Mouse (Mus musculus) v-Abl transformed pro-B cells (cell line): ENCODE data around the gene Cox14.

ENCODE experiments used
- in situ Hi-C, 2 experiments: fragments of 400-800 bp; cut with MboI; formaldehyde crosslinking; loops; one replicate each; pipeline ENCODE4 v1.15.1; 2025; ENCODE audit not compliant: unreplicated experiment in 2 of 2

Cox14 gene

DNA sequence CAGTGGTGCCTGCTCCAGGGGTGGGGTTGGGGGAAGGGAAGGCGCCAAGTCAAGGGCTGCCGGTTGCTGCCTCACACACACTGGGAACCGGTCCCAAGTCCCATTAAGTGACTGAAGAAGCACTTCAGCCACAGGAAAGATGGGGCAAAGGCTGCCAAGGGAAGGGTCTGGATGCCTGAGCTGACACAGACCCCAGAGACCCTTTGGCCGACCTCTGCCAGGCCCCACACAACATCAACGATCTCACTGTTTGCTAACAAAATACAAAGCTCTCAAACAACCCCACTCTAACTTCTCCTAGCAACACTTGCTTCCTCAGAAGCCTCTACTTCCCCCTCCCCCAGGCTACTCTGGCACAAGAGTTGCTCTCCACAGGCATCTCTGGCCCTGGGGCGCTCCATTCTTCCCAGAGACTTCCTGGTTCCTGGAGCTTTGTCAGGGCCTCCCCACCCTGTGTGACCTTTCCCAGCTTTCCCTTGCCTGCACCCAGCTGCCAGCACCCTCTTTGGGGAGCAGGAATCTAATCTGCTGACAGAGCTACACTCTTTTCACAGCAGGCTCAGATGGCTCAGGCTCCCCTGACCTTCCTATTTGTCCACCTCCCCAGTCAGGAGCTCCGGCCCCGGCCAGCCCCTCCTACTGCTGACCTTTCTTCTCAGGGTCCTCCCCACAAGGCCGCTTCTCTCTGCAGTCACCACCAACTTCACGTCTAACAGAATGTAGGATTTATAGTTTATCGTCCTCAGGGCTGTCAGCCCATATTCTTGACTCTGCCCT, 1.7 kb upstream of the Cox14 start:
- in situ Hi-C loops = loop anchor here (5.0 kb wide), 3 partner anchors 49 to 184 kb away; partner anchors contain the start of gene Cers5 (in 1 of the 2)

DNA sequence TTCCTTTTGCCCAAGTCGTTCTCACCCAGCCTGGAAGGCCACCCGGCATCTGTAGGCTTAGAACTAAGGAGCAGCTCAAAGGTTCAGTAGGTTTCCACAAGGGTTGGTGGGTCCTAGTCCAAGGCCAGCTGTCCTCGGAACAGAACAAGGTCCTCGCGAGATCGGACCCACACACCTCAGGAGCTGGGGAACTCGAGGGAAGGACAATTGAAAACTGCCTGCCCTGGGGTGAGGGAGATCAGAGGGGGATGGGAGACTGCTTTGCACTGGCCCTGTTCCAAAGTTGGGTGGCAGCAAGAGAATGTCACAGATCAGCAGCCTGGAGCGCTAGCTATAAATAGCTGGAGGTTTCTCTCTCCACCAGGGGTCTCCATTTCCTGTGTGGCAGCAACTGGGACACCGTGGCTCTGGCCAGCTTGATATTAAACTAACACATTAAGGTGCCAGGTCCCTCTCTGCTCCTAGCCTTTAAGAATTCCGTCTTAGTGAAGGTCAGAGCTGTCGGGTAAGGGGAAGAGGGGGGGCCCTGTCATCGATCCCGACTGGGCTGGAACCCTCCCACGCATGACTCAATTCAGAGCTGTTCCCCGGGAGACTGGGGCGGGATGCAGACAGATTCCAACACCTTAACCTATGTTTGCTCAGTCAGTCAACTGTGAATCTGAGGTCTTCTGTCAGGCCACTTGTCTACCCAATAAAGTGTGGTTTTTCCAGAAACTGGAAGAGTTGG, 961 bp upstream of the Cox14 start:
- in situ Hi-C loops = loop anchor here (5.0 kb wide), 3 partner anchors 48 to 183 kb away; partner anchors contain the start of gene Cers5 (in 2 of the 2)

DNA sequence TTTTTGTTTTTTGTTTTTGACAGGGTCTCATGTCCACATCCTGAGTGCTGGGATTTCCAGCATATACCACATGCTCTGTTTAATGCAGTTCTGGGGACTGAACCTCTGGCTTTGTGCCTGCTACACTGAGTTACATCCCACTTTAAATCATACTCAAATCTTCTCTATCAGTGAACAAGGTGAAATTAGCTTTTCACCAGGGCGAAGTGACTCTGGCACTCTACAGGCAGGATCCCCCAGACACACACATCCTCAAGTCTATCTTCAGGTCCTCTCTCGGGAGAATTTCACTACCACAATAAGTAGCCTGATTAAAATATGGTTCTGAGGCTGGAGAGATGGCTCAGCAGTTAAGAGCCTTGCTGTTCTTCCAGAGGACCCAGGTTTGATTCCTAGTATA, 1.1 kb downstream of the Cox14 start:
- in situ Hi-C loops = loop anchor here in 1 of 2 experiments (5.0 kb wide), 1 partner anchor 46 kb away; the partner anchor contains the start of gene Cers5

DNA sequence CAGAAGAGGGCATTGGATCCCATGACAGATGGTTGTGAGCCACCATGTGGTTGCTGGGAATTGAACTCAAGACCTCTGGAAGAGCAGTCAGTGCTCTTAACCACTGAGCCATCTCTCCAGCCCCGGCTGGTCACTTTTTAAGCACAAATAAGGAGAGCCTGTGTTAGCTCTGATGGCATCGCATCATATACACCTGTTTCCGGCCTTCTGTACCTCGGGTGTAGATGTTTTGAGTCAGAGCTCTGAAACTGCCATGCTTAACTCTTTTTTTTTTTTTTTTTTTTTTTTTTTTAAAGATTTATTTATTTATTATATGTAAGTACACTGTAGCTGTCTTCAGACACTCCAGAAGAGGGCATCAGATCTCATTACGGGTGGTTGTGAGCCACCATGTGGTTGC, 1.6 kb downstream of the Cox14 start:
- in situ Hi-C loops = loop anchor here in 1 of 2 experiments (5.0 kb wide), 1 partner anchor 45 kb away; the partner anchor contains the start of gene Cers5

DNA sequence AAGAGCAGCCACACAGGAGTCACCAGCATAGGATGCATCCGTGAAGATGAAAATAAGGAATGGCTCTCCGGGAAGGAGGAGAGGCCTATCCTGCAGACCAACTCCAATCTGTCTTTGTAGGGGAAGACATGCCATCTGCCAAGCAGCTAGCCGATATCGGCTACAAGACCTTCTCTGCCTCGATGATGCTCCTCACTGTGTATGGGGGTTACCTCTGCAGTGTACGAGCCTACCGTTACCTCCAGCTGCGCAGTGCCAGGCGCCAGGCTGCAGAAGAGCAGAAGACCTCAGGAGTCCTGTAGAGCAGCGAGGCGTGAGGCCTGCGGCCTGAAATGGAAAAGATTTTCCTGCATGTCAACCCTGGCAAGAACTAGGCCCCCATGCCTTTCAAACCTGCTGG, 2.1 kb downstream of the Cox14 start:
- in situ Hi-C loops = loop anchor here in 1 of 2 experiments (5.0 kb wide), 1 partner anchor 45 kb away; the partner anchor contains the start of gene Cers5

DNA sequence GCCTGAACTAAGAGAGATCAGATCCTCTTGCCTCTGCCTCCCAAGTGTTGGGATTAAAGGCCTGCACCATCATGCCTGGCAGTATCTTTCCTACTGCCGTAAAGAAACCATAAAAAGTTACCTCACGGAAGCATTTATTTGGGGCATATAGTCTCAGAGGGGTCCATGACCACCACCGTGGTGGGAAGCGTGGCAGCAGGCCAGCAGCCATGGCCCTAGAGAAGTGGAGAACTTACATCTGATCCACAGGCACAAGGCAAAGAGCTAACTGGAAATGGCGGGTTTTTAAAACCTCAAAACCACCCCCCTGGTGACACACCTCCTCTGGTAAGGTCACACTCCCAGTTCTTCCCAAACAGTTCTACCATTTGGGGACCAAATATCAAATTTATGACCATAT, 2.8 kb downstream of the Cox14 start:
- in situ Hi-C loops = loop anchor here in 1 of 2 experiments (5.0 kb wide), 1 partner anchor 44 kb away; the partner anchor contains the start of gene Cers5

DNA sequence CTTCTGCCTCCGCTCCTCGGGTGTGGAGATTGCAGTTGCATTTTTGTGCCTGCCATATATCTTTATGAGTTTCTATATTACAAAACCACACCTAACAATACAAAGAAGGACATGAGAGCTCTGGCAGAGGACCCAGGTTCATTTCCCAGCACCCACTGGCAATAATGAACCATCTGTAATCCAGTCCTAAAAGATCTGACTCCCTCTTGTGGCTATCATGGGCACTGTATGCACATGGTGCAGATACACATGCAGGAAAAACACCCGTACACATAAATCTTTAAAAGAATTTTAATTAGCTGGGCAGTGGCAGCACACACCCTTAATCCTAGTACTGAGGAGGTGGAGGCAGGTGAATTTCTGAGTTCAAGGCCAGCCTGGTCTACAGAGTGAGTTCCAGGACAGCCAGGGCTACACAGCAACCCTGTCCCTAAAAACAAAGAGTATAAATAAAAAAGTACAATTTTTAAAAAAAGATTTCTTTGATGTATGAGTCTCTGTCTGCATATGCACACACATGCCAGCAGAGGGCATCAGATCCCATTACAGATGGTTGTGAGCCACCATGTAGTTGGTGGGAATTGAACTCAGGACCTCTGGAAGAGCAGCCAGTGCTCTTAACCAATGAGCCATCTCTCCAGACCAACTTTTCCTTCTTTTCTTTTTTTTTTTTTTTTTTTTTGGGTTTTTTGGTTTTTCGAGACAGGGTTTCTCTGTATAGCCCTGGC, 3.8 kb downstream of the Cox14 start:
- in situ Hi-C loops = loop anchor here in 1 of 2 experiments (5.0 kb wide), 1 partner anchor 43 kb away; the partner anchor contains the start of gene Cers5

DNA sequence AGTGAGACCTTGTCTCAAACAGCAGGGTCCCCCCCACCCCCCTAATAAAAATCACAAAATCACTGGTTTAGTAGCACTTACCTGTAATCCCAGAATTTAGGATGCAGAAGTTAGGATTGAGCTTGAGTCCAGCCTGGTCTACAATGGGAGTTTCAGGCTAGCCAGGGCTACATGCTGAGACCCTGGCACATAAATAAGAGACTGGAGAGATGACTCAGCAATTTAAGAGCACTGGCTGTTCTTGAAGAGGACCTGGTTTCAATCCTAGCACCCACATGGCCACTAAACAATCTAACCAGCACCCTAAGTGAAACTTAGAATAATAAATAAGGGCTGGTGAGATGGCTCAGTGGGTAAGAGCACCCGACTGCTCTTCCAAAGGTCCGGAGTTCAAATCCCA, 5.7 kb downstream of the Cox14 start:
- in situ Hi-C loops = no loop called here

DNA sequence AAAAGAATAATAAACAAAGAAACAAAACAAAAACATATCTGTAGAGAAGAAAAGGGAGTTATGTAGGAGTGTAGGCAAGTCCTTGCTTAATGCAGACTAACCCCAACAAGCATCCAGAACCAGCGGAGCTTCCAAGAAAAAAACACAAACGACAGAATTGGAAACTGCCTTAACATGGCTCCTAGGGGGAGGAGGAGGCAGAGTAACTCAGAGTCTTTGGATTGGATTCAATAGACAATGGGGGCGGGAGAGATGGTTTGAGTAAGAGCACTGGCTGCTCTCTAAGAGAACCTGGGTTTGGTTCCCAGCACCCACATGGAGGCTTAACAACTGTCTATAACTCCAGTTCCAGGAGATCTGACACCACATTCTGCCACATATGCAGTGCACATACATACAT, 6.3 kb downstream of the Cox14 start:
- in situ Hi-C loops = no loop called here

DNA sequence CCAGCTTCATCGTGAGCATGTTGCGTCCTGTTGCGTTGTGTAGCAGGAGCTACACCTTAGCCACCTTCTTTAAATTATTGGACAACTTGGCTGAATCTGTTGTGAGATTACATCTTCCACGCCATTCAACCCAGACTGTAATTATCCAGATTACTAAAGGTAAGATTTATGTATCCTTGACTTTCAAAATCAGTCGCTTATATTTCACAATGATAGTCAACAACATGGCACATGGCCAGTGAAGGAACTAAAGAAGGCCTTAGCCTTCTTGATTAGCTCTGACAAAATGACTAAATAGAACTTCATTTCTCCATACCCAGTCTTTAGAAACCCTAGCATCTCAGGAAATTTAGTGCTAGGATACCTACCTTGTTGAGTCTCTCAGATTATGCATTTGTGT, 7.8 kb downstream of the Cox14 start:
- in situ Hi-C loops = no loop called here

DNA sequence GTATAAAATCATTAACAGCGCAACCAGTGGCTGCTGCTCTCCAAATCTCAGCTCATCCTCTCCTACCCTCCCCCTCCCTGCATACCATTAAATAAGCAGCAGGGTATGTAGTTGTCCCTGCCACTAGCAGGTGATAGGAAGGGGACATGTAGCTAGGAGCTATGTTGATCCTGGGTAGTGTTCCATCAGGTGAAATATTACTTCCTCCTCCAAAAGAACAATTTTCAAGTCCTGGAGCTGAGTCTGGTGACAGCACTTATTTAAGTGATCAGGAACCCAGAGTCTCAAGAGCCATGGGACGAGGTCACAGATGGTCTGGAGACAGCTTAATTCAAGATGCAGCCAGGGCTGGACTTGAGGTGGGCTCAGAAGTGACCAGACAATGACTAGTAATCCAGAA, 10.2 kb downstream of the Cox14 start:
- in situ Hi-C loops = no loop called here

DNA sequence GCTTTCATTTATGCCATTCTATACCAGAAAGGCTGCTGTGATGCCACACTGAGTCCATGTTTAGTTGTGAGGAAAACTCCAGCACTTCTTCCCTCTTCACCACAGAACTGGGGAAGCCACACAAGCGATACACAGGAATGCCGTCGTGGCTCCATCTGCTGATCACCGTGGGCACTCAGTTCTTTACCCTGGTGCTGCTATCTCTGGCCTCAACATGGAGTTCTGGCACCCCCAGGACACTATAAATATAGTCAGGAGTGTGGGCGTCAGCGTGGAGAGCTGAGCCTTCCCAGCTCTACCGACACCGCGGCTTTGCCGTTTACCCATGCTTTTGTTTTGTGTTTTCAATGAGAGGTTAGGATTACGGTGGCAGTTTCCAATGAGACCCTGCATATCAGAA, 11.3 kb downstream of the Cox14 start:
- in situ Hi-C loops = no loop called here

DNA sequence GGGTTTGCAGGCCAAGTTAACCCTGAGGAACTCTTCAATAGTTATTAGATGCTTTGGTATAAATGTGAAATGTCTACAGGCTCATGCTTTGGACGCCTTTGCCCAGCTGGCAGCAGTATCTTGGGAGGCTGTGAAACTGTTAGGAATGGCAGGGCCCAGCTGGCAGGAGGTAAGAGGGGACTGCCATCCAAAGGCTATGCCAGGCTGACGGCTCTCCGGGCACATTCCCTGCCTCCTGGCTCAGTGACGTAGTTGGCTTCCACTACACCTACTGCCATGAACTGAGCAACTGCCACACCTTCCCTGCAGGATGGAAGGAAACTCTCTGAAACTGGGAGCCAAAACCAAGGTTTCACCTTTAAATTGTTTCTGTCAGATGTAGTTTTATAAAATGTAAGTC, 14.8 kb downstream of the Cox14 start:
- in situ Hi-C loops = no loop called here

DNA sequence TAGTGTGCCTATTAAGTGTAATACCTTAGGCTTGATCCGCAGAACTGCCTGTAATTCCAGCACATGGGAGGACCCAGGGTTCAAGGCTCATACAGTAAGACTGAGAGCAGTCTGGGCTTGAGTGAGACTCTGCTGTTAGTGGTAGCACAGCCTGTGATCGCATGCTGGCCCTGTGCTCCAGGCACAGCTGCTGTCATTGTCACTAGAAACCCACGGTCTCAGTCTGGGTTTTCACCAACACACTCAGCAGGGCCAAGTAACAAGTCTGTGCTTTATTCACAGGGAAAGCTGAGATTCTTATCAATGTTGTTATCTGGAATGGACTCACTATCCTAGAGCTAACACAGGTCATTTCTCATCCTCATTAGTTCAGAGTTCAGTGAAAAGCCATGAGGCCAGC, 28.8 kb downstream of the Cox14 start:
- in situ Hi-C loops = no loop called here

DNA sequence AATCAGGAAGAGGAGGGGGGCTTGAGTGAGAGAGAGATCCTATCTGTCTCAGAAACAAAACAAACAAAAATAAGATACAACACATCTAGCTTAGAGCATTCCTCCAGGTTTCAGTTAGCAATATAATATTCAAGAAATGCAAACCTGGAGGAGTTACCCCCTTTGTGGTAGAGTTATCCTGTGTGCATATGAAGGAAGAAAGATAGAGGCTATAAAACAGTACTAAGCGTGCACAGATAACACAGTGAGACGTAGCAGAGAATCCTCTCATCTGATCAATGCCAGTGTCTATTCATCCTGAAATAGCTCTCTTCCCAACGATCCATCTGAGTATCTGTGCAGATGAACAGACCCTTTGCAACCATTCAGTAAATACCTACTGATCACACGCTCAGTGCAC, 42.0 kb downstream of the Cox14 start:
- in situ Hi-C loops = no loop called here

DNA sequence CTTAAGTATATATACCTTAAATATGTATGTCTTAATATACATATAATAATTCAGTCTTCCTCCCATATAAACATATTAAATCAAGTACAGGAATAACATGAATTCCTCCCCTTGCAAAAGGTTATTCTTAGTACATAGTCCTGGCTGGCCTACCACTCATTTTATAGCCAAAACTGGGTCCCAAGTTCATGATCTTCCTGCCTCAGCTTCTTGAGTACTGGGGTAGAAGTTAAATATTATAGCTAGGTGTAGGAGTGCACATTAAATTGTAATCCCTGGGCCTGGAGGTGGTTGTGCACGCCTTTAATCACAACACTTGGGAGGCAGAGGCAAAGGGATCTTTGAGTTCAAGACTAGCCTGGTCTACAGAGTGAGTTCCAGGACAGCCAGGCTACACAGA, 43.3 kb downstream of the Cox14 start:
- in situ Hi-C loops = no loop called here

DNA sequence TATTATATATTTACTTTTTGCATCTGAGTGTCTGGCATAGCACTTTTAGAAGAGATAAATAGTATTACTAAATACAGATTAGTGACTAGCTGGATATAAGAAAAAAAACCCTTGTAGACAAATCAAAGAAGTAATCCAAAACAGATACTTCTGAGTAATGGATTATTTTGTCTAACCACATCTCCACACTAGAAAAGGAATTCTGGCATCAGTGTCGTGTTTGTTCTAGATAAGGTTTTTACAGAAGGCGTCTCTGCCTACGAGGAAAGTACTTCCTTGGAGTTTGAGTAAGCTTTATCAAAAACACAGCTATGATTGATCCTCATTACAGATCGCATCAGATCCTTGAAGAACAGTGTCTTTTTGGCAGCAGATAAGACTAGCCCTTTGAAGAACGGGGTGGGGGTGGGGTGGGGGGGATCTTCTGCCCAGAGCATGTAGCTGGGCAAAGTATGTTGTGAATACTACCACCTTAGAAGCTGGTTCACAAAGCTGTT, 45.6 kb downstream of the Cox14 start:
- in situ Hi-C loops = loop anchor here (5.0 kb wide), 2 partner anchors 44 to 49 kb away; partner anchors contain the start of gene Cox14 (in 1 of the 2)

DNA sequence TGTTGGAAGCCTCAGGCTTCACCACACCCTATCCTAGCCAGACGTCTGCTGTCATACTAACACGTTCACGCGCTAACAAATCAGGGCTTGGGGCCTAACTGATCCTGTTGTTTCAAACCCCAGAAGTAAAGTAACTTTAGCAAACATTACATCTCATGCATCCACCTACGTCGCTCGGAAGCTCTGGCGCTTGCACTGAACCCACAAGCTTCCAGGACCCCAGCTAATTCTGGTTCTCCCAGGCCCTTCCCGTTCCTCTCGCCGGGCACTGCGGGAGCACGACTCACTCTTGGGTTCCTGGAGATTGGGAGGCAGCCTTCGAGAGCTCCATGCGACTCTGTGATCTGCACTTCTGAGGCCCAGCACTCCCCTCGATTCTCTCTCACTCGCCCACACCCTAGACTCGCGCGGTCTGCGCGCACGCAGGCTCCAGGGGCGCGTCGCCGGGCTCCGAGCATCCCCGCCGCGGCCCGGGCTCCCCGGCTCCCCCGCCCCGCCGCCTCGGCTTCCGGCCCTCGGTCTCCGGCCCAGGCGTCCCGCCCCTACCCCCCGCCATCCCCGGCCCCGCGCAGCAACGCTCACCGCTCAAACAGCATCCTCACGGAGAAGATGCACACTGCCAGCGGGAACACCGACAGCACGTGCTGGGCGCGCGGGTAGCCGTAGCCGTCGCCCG, 46.3 kb downstream of the Cox14 start:
- in situ Hi-C loops = loop anchor here (5.0 kb wide), 2 partner anchors 44 to 49 kb away; partner anchors contain the start of gene Cox14 (in 1 of the 2)

DNA sequence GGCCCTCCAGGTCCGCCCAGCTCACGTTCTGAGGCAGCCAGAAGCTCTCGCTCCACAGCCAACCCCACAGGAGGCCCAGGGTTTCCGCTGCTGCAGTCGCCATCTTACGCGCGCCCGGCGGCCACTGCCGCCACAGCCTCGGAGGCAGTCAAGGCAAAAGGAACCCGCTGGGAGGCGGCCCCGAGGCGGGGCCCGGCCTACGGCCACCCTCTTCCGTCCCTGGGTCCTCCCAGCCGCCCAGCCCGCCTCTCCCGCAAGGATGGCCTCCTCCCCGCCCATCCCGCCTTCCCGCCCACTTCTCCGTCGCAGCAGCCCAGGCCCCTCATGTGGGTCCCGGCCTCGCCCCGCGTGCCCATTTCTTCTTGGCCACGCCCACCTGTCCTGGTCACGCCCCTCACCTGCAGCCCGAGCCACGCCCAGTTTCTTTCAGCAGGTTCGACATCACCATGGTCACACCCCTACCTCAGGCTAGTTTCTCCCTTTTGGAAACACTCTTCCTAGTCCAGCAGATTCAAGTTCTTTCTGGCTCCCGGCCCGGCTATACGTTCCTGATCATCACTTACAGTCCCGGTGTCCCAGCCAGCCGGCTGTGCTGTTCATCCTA, 47.0 kb downstream of the Cox14 start:
- in situ Hi-C loops = loop anchor here (5.0 kb wide), 2 partner anchors 45 to 50 kb away; partner anchors contain the start of gene Cox14 (in 1 of the 2)

DNA sequence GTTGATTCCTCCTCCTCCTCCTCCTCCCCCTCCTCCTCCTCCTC, 47.3 kb downstream of the Cox14 start, which contains the start of gene Cers5:
TSS of gene Cers5 (minus strand) at position 5 of the 44 bp plus-strand sequence.
- in situ Hi-C loops = loop anchor here (5.0 kb wide), 2 partner anchors 45 to 50 kb away; partner anchors contain the start of gene Cox14 (in 1 of the 2)
